20 mouse cellular contexts compared by ENCODE assay signal in genomic region chr4:136688113-136688512, GRCm38 (mm10).
DNase-seq lines count a peak whose midpoint lies in the region; ATAC-seq and TF ChIP-seq lines count a peak whose summit lies in the region.
"Had no signal": no experiment of that assay in that cellular context is flagged by ENCODE, and none has a peak within 500 bp of the region (broad histone marks: within the 10 kb centered on the region; RNA-seq: fewer than 3 reads in every experiment).

No protein-coding gene starts in this region.

- no peaks in the 10 kb centered on the region for H3K4me1 ChIP-seq in kidney, postnatal 0 days (replicated peaks; ENCODE audit: insufficient read depth, low read length)
- H3K4me1 ChIP-seq in kidney, embryonic 14.5 days (ENCODE audit: control insufficient read depth, insufficient read depth, low read length) = peaks cover 16% of the 10 kb centered on the region; the same call in 1 of the 2 replicates

- TF ChIP-seq CTCF in kidney, postnatal 0 days (IDR thresholded peaks at IDR 0.05; ENCODE audit: low read depth) = peak; percentile 28; the same call in 1 of the 2 replicates

- no peak overlapping the region for H3K27ac ChIP-seq in kidney, postnatal 0 days
- no peak overlapping the region for H3K27ac ChIP-seq in kidney, embryonic 14.5 days (ENCODE audit: low read depth, low read length)
- H3K27ac ChIP-seq: embryonic facial prominence, embryonic 15.5 days; gastrocnemius, adult 2 months; heart, embryonic 10.5 days; hindbrain, embryonic 14.5 days; kidney, embryonic 15.5 days; limb, embryonic 10.5 days had no signal

- H3K9me3 ChIP-seq in kidney, postnatal 0 days (replicated peaks; ENCODE audit: low read length) = no peaks in the 10 kb centered on the region
- no peaks in the 10 kb centered on the region; the same call in 1 of the 2 replicates for H3K9me3 ChIP-seq in kidney, embryonic 14.5 days (ENCODE audit: control insufficient read depth, low read length)
- H3K9me3 ChIP-seq: heart, embryonic 10.5 days; kidney, embryonic 15.5 days; limb, embryonic 10.5 days had no signal

- DNase-seq in kidney, postnatal 0 days (ENCODE audit: low spot score) = no peak
- peak; percentile 12 for DNase-seq in thymus, postnatal 25 days
- DNase-seq in thymus, postnatal 36 days = no peak
- DNase-seq in ES-CJ7 (ENCODE audit: low read depth, low spot score) = peak; percentile 30
- no peak for DNase-seq in B cell, adult 2 months
- DNase-seq: adrenal gland, postnatal 36 days; cerebellum, adult 9-10 months; gastrocnemius, adult 2 months; heart, postnatal 4 days; liver; lung, postnatal 14 days had no signal

- ATAC-seq in kidney, postnatal 0 days (replicated peaks; ENCODE audit: low FRiP score, low read depth) = no peak
- no peak for ATAC-seq in kidney, embryonic 14.5 days (ENCODE audit: low FRiP score, low TSS enrichment)
- no peak for ATAC-seq in CD4-positive, CD25-positive, alpha-beta regulatory T cell, adult 4 months
- ATAC-seq: intestine, embryonic 16.5 days had no signal

- H3K4me2 ChIP-seq in kidney, postnatal 0 days (ENCODE audit: low read length) = no peak overlapping the region
- H3K4me2 ChIP-seq in kidney, embryonic 14.5 days (replicated peaks; ENCODE audit: low read depth, low read length) = no peak overlapping the region
- H3K4me2 ChIP-seq: embryonic facial prominence, embryonic 15.5 days; hindbrain, embryonic 14.5 days; kidney, embryonic 15.5 days; midbrain, embryonic 11.5 days had no signal

- H3K36me3 ChIP-seq in kidney, postnatal 0 days (ENCODE audit: insufficient read depth, low read length) = 0 out of 2 replicates have a peak, but pooled peaks cover 3% of the 10 kb centered on the region
- peaks cover 10% of the 10 kb centered on the region; the same call in 1 of the 2 replicates for H3K36me3 ChIP-seq in kidney, embryonic 14.5 days (ENCODE audit: control insufficient read depth, insufficient read depth, low read length)

- no peaks in the 10 kb centered on the region for H3K27me3 ChIP-seq in kidney, postnatal 0 days (ENCODE audit: insufficient read depth, low read length)
- H3K27me3 ChIP-seq in kidney, embryonic 14.5 days (ENCODE audit: control insufficient read depth, insufficient read depth, low read length) = no peaks in the 10 kb centered on the region
- H3K27me3 ChIP-seq: embryonic facial prominence, embryonic 15.5 days; kidney, embryonic 15.5 days had no signal

- WGBS in kidney, postnatal 0 days = 63% methylated on average over 4 of the region's 4 CpGs
- WGBS in kidney, embryonic 14.5 days = 72% methylated on average over 4 of the region's 4 CpGs

- H3K9ac ChIP-seq in kidney, postnatal 0 days (ENCODE audit: low read depth, low read length) = no peak overlapping the region
- H3K9ac ChIP-seq in kidney, embryonic 14.5 days (ENCODE audit: low read depth, low read length) = no peak overlapping the region
- H3K9ac ChIP-seq: embryonic facial prominence, embryonic 15.5 days; hindbrain, embryonic 14.5 days; kidney, embryonic 15.5 days had no signal

- H3K4me3 ChIP-seq in kidney, postnatal 0 days (replicated peaks; ENCODE audit: low read depth, low read length) = no peak overlapping the region
- H3K4me3 ChIP-seq in kidney, embryonic 14.5 days (ENCODE audit: low read length) = no peak overlapping the region
- H3K4me3 ChIP-seq: embryonic facial prominence, embryonic 15.5 days; gastrocnemius, adult 2 months; heart, embryonic 10.5 days; kidney, embryonic 15.5 days; limb, embryonic 10.5 days had no signal

Comparison
In these comparisons a context has a peak if more than half of its experiments do, and no peak if none do; other contexts are left out.
1. DNase-seq: peak in thymus, postnatal 25 days (single experiment) and ES-CJ7 (single experiment); none in kidney, postnatal 0 days (single experiment), thymus, postnatal 36 days (0 of 2) and B cell, adult 2 months (0 of 2).